Mouse (Mus musculus): ENCODE measurements at regions not wholly inside any gene's neighbourhood (a gene's known extent, or its start where the extent isn't known, plus 50 kb on each side); places are given as distances from the start of the nearest gene placed in this dataset.

DNA sequence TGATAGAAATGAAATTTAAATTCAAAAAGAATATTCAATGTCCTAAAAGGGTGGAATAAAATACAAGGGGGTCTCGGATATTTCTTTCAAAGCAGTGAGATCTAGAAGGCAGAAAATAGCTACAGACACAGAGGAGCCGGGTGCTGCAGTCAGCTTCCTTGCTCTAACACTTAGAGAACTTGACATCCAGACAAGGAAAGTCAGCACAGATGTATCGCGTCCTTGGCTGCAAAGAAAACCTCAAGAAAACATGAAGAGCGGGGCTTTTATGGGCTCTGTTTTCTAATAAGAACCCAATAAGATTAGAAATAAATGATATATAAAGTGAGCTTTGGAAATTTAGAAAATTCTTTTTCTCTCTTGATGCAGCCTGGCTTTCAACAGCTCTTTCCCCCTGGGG is 53.1 kb upstream of the Glis3 start:
- Histone ChIP-seq H3K4me1 (replicated peaks; ENCODE audit: control insufficient read depth, insufficient read depth, low read length) (no peaks in the 10 kb centered on the region), H3K27ac (ENCODE audit: low read depth, low read length) (no peak overlapping the region), H3K36me3 (ENCODE audit: control insufficient read depth, insufficient read depth, low read length) (no peaks in the 10 kb centered on the region), H3K9me3 (ENCODE audit: control insufficient read depth, low read length) (no peaks in the 10 kb centered on the region), H3K4me3 (ENCODE audit: low read depth, low read length) (no peak overlapping the region), H3K4me2 (replicated peaks; ENCODE audit: low read depth, low read length) (no peak overlapping the region), H3K9ac (ENCODE audit: low read depth, low read length) (no peak overlapping the region), H3K27me3 (ENCODE audit: control insufficient read depth, insufficient read depth, low read length) (no peaks in the 10 kb centered on the region)
- no peak for DNase-seq (ENCODE audit: low spot score)
- no peak for ATAC-seq (ENCODE audit: low FRiP score)
- 80% methylated on average over 5 of the region's 5 CpGs for WGBS

DNA sequence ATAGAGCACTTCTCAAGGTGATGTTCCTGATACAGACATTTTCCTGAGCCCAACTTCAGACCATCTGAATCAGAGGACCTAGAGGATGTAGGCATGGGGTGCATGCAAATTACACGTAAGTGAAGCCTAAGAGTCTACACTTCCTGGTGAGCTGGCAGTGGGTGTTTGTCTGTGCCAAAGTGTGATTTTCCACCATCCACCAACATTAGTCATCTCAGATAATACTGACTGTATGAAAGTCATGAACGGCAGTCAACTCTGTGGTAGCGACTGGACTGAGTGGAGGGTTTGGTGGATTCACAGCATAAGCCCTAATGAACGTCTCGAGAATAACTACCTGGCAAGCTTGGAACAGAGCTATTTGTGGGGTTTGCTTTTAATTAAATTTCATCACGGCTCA is 53.9 kb upstream of the Glis3 start:
- H3K27ac ChIP-seq (ENCODE audit: low read depth, low read length), result no peak overlapping the region
- H3K4me2 ChIP-seq (replicated peaks; ENCODE audit: low read depth, low read length), result no peak overlapping the region
- no peaks in the 10 kb centered on the region for H3K9me3 ChIP-seq (ENCODE audit: control insufficient read depth, low read length)
- H3K9ac ChIP-seq (ENCODE audit: low read depth, low read length), result no peak overlapping the region
- H3K36me3 ChIP-seq (ENCODE audit: control insufficient read depth, insufficient read depth, low read length), result no peaks in the 10 kb centered on the region
- ATAC-seq (ENCODE audit: low FRiP score), result no peak
- 89% methylated on average over 6 of the region's 6 CpGs for WGBS
- H3K27me3 ChIP-seq (ENCODE audit: control insufficient read depth, insufficient read depth, low read length), result no peaks in the 10 kb centered on the region
- H3K4me3 ChIP-seq (ENCODE audit: low read depth, low read length), result no peak overlapping the region
- H3K4me1 ChIP-seq (replicated peaks; ENCODE audit: control insufficient read depth, insufficient read depth, low read length), result no peaks in the 10 kb centered on the region
- no peak for DNase-seq (ENCODE audit: low spot score)

DNA sequence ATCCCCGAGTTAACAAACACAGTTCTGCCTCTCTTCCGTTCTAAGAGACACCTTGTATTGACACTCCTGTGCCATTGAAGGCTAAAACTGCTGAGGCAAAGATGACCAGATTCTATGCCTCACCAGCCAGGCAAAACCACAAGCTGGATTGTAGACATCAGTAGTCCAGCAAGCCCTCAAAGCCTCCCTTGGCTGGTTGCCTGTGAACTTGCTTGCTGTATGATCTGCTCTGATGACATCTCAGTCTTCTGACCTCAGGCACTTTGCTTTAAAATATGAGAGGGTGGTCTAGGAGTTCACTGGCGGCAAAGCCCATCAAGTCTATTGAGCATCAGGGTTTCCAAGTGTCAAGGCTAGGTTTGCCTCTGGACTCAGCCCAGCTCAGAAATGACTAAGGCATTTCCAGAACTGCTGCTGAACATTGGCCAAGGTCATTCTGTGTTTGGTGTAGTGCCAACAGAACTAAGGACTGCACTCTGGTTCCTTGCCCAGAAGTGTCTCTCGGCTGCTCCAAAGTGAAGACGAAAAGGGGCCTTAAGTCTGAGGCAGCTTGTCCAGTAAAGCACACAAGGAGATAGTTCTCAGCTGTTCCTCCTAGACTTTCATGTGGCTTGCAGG is 63.4 kb upstream of the Glis3 start:
- no peak for ATAC-seq (ENCODE audit: low FRiP score)
- no peaks in the 10 kb centered on the region for H3K4me1 ChIP-seq (replicated peaks; ENCODE audit: control insufficient read depth, insufficient read depth, low read length)
- no peak overlapping the region for H3K4me3 ChIP-seq (ENCODE audit: low read depth, low read length)
- H3K4me2 ChIP-seq (replicated peaks; ENCODE audit: low read depth, low read length), result no peak overlapping the region
- DNase-seq (ENCODE audit: low spot score), result no peak
- no peaks in the 10 kb centered on the region for H3K9me3 ChIP-seq (ENCODE audit: control insufficient read depth, low read length)
- H3K27ac ChIP-seq (ENCODE audit: low read depth, low read length), result no peak overlapping the region
- no peak overlapping the region for H3K9ac ChIP-seq (ENCODE audit: low read depth, low read length)
- no peaks in the 10 kb centered on the region for H3K27me3 ChIP-seq (ENCODE audit: control insufficient read depth, insufficient read depth, low read length)
- no peaks in the 10 kb centered on the region for H3K36me3 ChIP-seq (ENCODE audit: control insufficient read depth, insufficient read depth, low read length)
- 91% methylated on average over 5 of the region's 5 CpGs for WGBS

DNA sequence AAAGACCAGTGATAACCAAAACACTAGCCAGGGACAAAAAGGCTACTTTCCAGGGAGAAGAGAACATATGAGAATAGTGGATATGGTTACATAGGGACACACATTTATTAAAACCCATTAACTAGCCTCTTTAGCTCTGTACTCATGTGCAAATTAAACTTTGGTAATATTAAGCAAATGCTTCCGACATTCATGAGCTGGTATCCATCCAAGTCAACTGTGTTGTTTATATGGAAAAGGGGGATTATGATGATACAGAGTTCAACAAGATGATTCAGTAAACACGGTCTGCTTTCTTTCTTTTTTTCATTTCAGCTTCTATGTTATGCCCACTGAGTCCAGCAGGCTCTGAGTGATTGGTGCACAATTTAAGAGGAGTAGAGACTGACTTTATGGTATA is 65.2 kb upstream of the Glis3 start:
- H3K9ac ChIP-seq (ENCODE audit: low read depth, low read length), result no peak overlapping the region
- ATAC-seq (ENCODE audit: low FRiP score), result no peak
- WGBS, result 92% methylated on average over 2 of the region's 2 CpGs
- no peaks in the 10 kb centered on the region for H3K36me3 ChIP-seq (ENCODE audit: control insufficient read depth, insufficient read depth, low read length)
- no peak for DNase-seq (ENCODE audit: low spot score)
- no peaks in the 10 kb centered on the region for H3K9me3 ChIP-seq (ENCODE audit: control insufficient read depth, low read length)
- H3K27ac ChIP-seq (ENCODE audit: low read depth, low read length), result no peak overlapping the region
- no peak overlapping the region for H3K4me3 ChIP-seq (ENCODE audit: low read depth, low read length)
- H3K4me2 ChIP-seq (replicated peaks; ENCODE audit: low read depth, low read length), result no peak overlapping the region
- no peaks in the 10 kb centered on the region for H3K4me1 ChIP-seq (replicated peaks; ENCODE audit: control insufficient read depth, insufficient read depth, low read length)
- H3K27me3 ChIP-seq (ENCODE audit: control insufficient read depth, insufficient read depth, low read length), result no peaks in the 10 kb centered on the region

DNA sequence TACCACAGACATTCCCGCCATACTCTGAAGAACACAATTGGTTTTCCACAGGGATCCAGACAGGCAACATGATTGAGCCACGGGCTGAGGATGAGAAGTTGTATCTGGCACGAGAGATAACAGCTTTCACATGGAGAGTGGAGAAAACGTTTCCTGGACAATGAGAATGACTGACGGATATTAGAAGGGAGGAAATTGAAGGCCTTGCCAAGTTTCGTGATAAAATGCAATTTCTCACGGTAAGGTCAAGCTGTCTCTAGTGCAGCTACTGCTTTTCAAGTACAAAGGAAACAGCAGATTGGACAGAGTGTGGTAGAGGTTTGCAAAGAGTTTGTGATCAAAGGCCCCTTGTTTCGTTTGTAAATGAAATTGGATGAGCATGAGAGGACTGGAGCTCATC is 65.7 kb upstream of the Glis3 start:
- 76% methylated on average over 8 of the region's 8 CpGs for WGBS
- Histone ChIP-seq H3K27me3 (ENCODE audit: control insufficient read depth, insufficient read depth, low read length) (no peaks in the 10 kb centered on the region), H3K4me1 (replicated peaks; ENCODE audit: control insufficient read depth, insufficient read depth, low read length) (no peaks in the 10 kb centered on the region), H3K9ac (ENCODE audit: low read depth, low read length) (no peak overlapping the region), H3K27ac (ENCODE audit: low read depth, low read length) (no peak overlapping the region), H3K36me3 (ENCODE audit: control insufficient read depth, insufficient read depth, low read length) (no peaks in the 10 kb centered on the region), H3K4me3 (ENCODE audit: low read depth, low read length) (no peak overlapping the region), H3K9me3 (ENCODE audit: control insufficient read depth, low read length) (no peaks in the 10 kb centered on the region), H3K4me2 (replicated peaks; ENCODE audit: low read depth, low read length) (no peak overlapping the region)
- ATAC-seq (ENCODE audit: low FRiP score) (no peak), DNase-seq (ENCODE audit: low spot score) (no peak)

DNA sequence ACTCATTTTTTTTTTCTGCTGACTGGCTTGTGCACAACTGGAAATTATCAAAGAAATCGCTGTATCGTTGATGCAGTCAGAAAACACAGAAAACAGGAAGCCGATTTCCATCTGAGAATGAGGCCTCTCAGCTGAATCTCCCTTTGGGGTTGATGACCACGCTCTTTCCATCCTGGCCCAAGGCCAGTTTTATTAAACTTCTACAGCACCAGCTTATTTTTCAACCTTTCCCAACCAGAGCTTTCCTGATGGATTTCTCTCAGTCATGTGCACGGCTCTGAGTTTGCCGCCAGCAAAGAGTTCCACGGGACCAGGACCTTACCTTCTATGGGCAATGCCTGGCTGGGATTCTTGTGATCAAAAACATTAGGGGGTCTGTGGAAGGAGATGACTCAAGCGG is 71.2 kb upstream of the Glis3 start:
- 93% methylated on average over 8 of the region's 8 CpGs for WGBS
- H3K4me3 ChIP-seq (ENCODE audit: low read depth, low read length), result no peak overlapping the region
- no peak for ATAC-seq (ENCODE audit: low FRiP score)
- H3K4me2 ChIP-seq (replicated peaks; ENCODE audit: low read depth, low read length), result no peak overlapping the region
- H3K27ac ChIP-seq (ENCODE audit: low read depth, low read length), result no peak overlapping the region
- H3K9me3 ChIP-seq (ENCODE audit: control insufficient read depth, low read length), result no peaks in the 10 kb centered on the region
- H3K9ac ChIP-seq (ENCODE audit: low read depth, low read length), result no peak overlapping the region
- no peaks in the 10 kb centered on the region for H3K27me3 ChIP-seq (ENCODE audit: control insufficient read depth, insufficient read depth, low read length)
- no peaks in the 10 kb centered on the region for H3K36me3 ChIP-seq (ENCODE audit: control insufficient read depth, insufficient read depth, low read length)
- no peak for DNase-seq (ENCODE audit: low spot score)
- H3K4me1 ChIP-seq (replicated peaks; ENCODE audit: control insufficient read depth, insufficient read depth, low read length), result no peaks in the 10 kb centered on the region

DNA sequence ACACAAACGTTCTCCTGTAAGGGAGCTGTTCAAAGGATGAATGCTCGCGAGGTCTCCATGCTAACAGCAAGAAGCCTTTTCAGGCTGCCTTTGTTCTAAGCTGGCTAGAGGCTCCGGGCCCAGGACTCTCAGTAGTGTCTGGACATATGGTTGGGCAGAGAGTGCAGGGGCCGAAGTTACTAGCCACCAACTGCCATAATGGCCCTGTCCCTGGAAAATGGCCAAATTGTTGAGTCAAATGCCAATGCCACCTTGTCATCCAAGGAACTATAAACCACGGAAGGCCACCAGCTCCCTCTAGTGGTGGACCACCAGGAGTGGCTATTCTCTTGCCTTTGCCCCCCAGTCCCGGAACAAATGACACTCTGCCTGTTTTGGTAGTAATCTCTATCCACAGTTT is 76.0 kb upstream of the Slc1a1 start:
- no peak overlapping the region for H3K4me3 ChIP-seq (ENCODE audit: low read depth, low read length)
- H3K9ac ChIP-seq (ENCODE audit: low read depth, low read length), result no peak overlapping the region
- H3K27ac ChIP-seq (ENCODE audit: low read depth, low read length), result no peak overlapping the region
- no peaks in the 10 kb centered on the region for H3K27me3 ChIP-seq (ENCODE audit: control insufficient read depth, insufficient read depth, low read length)
- no peak for ATAC-seq (ENCODE audit: low FRiP score)
- no peaks in the 10 kb centered on the region for H3K4me1 ChIP-seq (replicated peaks; ENCODE audit: control insufficient read depth, insufficient read depth, low read length)
- 44% methylated on average over 7 of the region's 7 CpGs for WGBS
- H3K36me3 ChIP-seq (ENCODE audit: control insufficient read depth, insufficient read depth, low read length), result no peaks in the 10 kb centered on the region
- peak; percentile 65 for DNase-seq (ENCODE audit: low spot score)
- no peaks in the 10 kb centered on the region for H3K9me3 ChIP-seq (ENCODE audit: control insufficient read depth, low read length)
- H3K4me2 ChIP-seq (replicated peaks; ENCODE audit: low read depth, low read length), result no peak overlapping the region

DNA sequence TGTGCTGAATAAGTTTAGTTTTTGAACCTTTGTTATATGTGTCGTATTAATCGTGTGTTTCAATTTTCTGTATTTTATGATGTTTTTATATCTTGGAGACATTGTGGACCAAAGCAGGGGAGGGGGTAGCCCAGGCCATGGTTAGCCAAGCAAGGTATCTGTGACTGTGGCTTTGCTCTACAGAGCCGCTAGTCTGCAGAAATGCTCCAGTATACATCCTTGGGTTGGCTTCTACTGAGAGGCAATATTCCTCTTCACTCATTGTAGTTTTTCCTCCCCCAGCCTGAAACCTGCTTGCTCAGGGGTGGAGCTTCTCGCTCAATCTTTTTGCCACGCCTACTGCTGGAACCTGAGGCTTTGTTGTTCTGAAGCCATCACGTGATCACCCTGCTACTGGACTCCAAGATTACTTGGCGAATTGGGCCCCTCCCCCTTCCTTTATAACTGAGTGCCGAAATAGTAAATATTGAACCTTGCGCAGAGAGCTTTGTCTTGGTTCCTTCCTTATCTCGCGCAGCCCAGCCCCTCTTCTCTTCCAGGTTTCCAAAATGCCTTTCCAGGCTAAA is 70.0 kb upstream of the Slc1a1 start:
- no peak for DNase-seq (ENCODE audit: low spot score)
- Histone ChIP-seq H3K9ac (ENCODE audit: low read depth, low read length) (no peak overlapping the region), H3K4me2 (replicated peaks; ENCODE audit: low read depth, low read length) (no peak overlapping the region), H3K4me3 (ENCODE audit: low read depth, low read length) (no peak overlapping the region), H3K4me1 (replicated peaks; ENCODE audit: control insufficient read depth, insufficient read depth, low read length) (no peaks in the 10 kb centered on the region), H3K27ac (ENCODE audit: low read depth, low read length) (no peak overlapping the region), H3K36me3 (ENCODE audit: control insufficient read depth, insufficient read depth, low read length) (no peaks in the 10 kb centered on the region), H3K9me3 (ENCODE audit: control insufficient read depth, low read length) (no peaks in the 10 kb centered on the region), H3K27me3 (ENCODE audit: control insufficient read depth, insufficient read depth, low read length) (no peaks in the 10 kb centered on the region)
- ATAC-seq (ENCODE audit: low FRiP score), result no peak
- WGBS, result 83% methylated on average over 11 of the region's 11 CpGs

DNA sequence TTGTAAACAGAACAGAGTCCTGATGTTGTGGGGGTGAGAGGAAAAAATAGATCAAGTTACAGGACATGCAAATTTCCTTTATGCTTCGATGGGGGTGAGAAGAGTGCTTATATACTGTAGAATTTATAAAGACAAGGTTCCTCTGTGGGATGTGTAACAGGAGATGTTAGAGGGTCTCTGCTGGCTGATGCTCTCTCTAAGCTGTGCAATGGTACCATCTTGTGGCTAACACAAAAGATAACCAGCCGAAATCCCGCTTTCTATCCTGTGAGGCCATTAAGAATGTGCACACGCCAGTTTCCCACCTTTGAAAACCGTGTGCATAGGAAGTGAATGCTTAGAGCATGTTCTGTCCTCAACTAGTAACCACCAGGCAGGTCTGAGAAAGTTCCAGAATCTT is 66.6 kb upstream of the Slc1a1 start:
- 48% methylated on average over 5 of the region's 5 CpGs for WGBS
- Histone ChIP-seq H3K4me2 (replicated peaks; ENCODE audit: low read depth, low read length) (no peak overlapping the region), H3K9ac (ENCODE audit: low read depth, low read length) (no peak overlapping the region), H3K27me3 (ENCODE audit: control insufficient read depth, insufficient read depth, low read length) (no peaks in the 10 kb centered on the region), H3K4me1 (replicated peaks; ENCODE audit: control insufficient read depth, insufficient read depth, low read length) (no peaks in the 10 kb centered on the region), H3K36me3 (ENCODE audit: control insufficient read depth, insufficient read depth, low read length) (no peaks in the 10 kb centered on the region), H3K9me3 (ENCODE audit: control insufficient read depth, low read length) (no peaks in the 10 kb centered on the region), H3K4me3 (ENCODE audit: low read depth, low read length) (no peak overlapping the region), H3K27ac (ENCODE audit: low read depth, low read length) (no peak overlapping the region)
- no peak for ATAC-seq (ENCODE audit: low FRiP score)
- DNase-seq (ENCODE audit: low spot score), result peak; percentile 36
